Mouse (Mus musculus) C2C12 (cell line): ENCODE results near the gene Med16. TPM values are rescaled to one million over a fixed set of nuclear protein-coding genes. Genes with fewer than 3 reads are reported as not detected.

ENCODE experiments used
- H3K27me3 ChIP-seq: one replicate; pipeline ENCODE4 v1.6.1; 2011; ENCODE audit not compliant: control insufficient read depth, insufficient read depth, insufficient read length
- H3K36me3 ChIP-seq: one replicate; pipeline ENCODE4 v1.6.1; 2011; ENCODE audit not compliant: control insufficient read depth, insufficient read depth
- H3K4me3 ChIP-seq: one replicate; pipeline ENCODE4 v1.5.1; 2011; ENCODE audit warnings: mild to moderate bottlenecking, control low read depth; ENCODE audit not compliant: poor library complexity, insufficient read depth, severe bottlenecking
- H3K79me2 ChIP-seq: one replicate; pipeline ENCODE4 v1.6.1; 2011; ENCODE audit not compliant: control insufficient read depth, insufficient read depth
- H3K79me3 ChIP-seq: one replicate; pipeline ENCODE4 v1.6.1; 2011; ENCODE audit warnings: low read depth, control low read depth
- H3ac ChIP-seq: one replicate; pipeline ENCODE3; 2011; ENCODE audit warnings: low read depth; ENCODE audit not compliant: control insufficient read depth, insufficient read length
- CEBPB ChIP-seq: IDR thresholded peaks from one replicate; pipeline ENCODE4 v1.6.1; 2011; ENCODE audit warnings: low read depth, mild to moderate bottlenecking, control low read depth, moderate library complexity
- CTCF ChIP-seq: IDR thresholded peaks from one replicate; pipeline ENCODE4 v1.5.1; 2011; ENCODE audit not compliant: control insufficient read depth, insufficient read depth, insufficient read length
- FOSL1 ChIP-seq: IDR thresholded peaks from one replicate; pipeline ENCODE4 v1.8.0; 2011; ENCODE audit warnings: mild to moderate bottlenecking, low read length; ENCODE audit not compliant: poor library complexity, insufficient read depth, severe bottlenecking
- MAX ChIP-seq: IDR thresholded peaks from one replicate; pipeline ENCODE4 v1.6.1; 2011; ENCODE audit warnings: mild to moderate bottlenecking, control low read depth
- MYOD1 ChIP-seq: IDR thresholded peaks from one replicate; pipeline ENCODE4 v1.6.1; 2011; ENCODE audit warnings: low read depth; ENCODE audit not compliant: control insufficient read depth, insufficient read length
- MYOG ChIP-seq: IDR thresholded peaks from one replicate; pipeline ENCODE4 v1.6.1; 2011; ENCODE audit not compliant: control insufficient read depth, insufficient read length; ENCODE audit errors: extremely low read depth
- USF1 ChIP-seq: IDR thresholded peaks from one replicate; pipeline ENCODE4 v1.6.1; 2011; ENCODE audit warnings: low read depth, mild to moderate bottlenecking, control low read depth, moderate library complexity
- polyA plus RNA-seq: library from polyadenylated mRNA; unstranded; fragments of >200 nt; fragmentation: generic; extraction: Trizol; gene quantifications from one replicate; pipeline ENCODE4 v1.2.1, GENCODE M21; 2012; ENCODE audit warnings: missing spikeins

The Med16 gene
- polyA plus RNA-seq, 1 experiment = 32.5 TPM

- Histone ChIP-seq H3K79me2 (peaks cover 4% of the 10 kb centered on the region), H3K36me3 (peaks cover 30% of the 10 kb centered on the region), H3K4me3 (no peak overlapping the region), H3K79me3 (no peaks in the 10 kb centered on the region), H3K27me3 (no peaks in the 10 kb centered on the region), H3ac (peak overlapping the region; percentile 26)
- no peak for TF ChIP-seq FOSL1
- no peak for TF ChIP-seq MYOG
- TF ChIP-seq MYOD1 = no peak
- TF ChIP-seq CEBPB = no peak
- TF ChIP-seq CTCF = no peak
- no peak for TF ChIP-seq USF1
- TF ChIP-seq MAX = no peak
Observed at GRCm38 (mm10) chr10:79909092-79909922, 584 bp upstream of the Med16 start.

- H3ac ChIP-seq = no peak overlapping the region
- peaks cover 4% of the 10 kb centered on the region for H3K79me2 ChIP-seq
- peaks cover 35% of the 10 kb centered on the region for H3K36me3 ChIP-seq
- TF ChIP-seq MAX = no peak
- TF ChIP-seq CTCF = no peak
- TF ChIP-seq FOSL1 = no peak
- TF ChIP-seq CEBPB = no peak
- no peak for TF ChIP-seq MYOD1
- no peaks in the 10 kb centered on the region for H3K27me3 ChIP-seq
- H3K79me3 ChIP-seq = no peaks in the 10 kb centered on the region
- no peak overlapping the region for H3K4me3 ChIP-seq
Observed at GRCm38 (mm10) chr10:79907415-79907814, 1.3 kb downstream of the Med16 start.

GRCm38 (mm10) chr10:79906712-79907111, 2.0 kb downstream of the Med16 start:
- Histone ChIP-seq H3K4me3 (no peak overlapping the region), H3K79me3 (no peaks in the 10 kb centered on the region), H3K27me3 (no peaks in the 10 kb centered on the region), H3K36me3 (peaks cover 37% of the 10 kb centered on the region), H3K79me2 (peaks cover 4% of the 10 kb centered on the region), H3ac (no peak overlapping the region)
- TF ChIP-seq MYOD1 (no peak), CEBPB (no peak), MAX (no peak), CTCF (no peak), MYOG (no peak), USF1 (no peak), FOSL1 (no peak)

- TF ChIP-seq CTCF = no peak
- peak; percentile 89 for TF ChIP-seq MYOD1
- peak; percentile 12 for TF ChIP-seq FOSL1
- no peaks in the 10 kb centered on the region for H3K79me2 ChIP-seq
- no peak overlapping the region for H3ac ChIP-seq
- H3K79me3 ChIP-seq = no peaks in the 10 kb centered on the region
- peaks cover 21% of the 10 kb centered on the region for H3K36me3 ChIP-seq
- no peaks in the 10 kb centered on the region for H3K27me3 ChIP-seq
- no peak overlapping the region for H3K4me3 ChIP-seq
Observed at GRCm38 (mm10) chr10:79900951-79901410, 7.7 kb downstream of the Med16 start.

- H3K27me3 ChIP-seq = no peaks in the 10 kb centered on the region
- H3K4me3 ChIP-seq = no peak overlapping the region
- H3K79me2 ChIP-seq = no peaks in the 10 kb centered on the region
- H3K36me3 ChIP-seq = peaks cover 6% of the 10 kb centered on the region
- no peak overlapping the region for H3ac ChIP-seq
- H3K79me3 ChIP-seq = no peaks in the 10 kb centered on the region
- TF ChIP-seq MYOG (no peak), FOSL1 (no peak)
Observed at GRCm38 (mm10) chr10:79897316-79898245, 11.1 kb downstream of the Med16 start.

- TF ChIP-seq MYOD1 (peak; percentile 51), USF1 (no peak), MAX (no peak), CEBPB (no peak)
- H3K27me3 ChIP-seq = peaks cover 4% of the 10 kb centered on the region
- no peak overlapping the region for H3K4me3 ChIP-seq
- no peaks in the 10 kb centered on the region for H3K79me3 ChIP-seq
- no peak overlapping the region for H3ac ChIP-seq
- H3K36me3 ChIP-seq = no peaks in the 10 kb centered on the region
- H3K79me2 ChIP-seq = no peaks in the 10 kb centered on the region
Observed at GRCm38 (mm10) chr10:79896814-79897213, 11.9 kb downstream of the Med16 start.
